Mouse (Mus musculus) ovary, postnatal 14 days (tissue): ENCODE results near the gene Vstm4.

ENCODE experiments used
- DNase-seq: peaks from one replicate; pipeline ENCODE4 v3.0.0; 2022; ENCODE audit warnings: low spot score

Gene Vstm4

DNA sequence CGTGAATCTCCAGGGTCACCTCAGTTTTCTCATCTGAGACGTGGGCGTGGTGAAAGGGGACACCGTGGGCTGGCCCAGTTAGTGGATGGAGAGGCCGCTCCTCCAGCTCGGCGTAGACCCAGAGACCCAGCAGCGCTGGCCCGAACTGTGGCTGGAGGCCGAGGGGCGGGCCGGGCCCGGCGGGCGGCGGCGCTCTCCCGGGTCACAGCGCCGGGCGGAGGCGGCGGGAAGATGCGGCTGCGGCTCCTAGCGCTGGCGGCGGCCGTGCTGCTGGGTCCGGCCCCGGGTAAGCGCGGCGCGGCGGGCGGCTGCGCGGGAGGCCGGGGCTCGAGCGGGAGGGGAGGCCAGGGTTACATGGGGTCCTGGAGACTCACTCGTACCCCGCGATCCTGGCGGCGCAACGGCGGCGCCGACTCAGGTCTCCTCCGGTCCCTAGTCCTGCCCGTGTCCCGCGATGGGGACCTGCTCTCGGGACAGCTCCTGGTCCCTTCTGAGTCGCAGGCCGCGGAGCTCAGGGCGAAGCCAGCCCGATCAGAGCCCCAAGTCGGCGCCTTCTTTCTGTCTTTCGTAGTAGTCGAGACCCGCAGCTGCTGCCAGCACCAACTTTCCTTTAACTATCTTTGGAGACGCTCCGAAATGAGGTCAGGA is at the start of gene Vstm4:
Gene Vstm4 (plus strand): TSS at position 76 of the 648 bp plus-strand sequence.
- DNase-seq: peak; percentile 65

DNA sequence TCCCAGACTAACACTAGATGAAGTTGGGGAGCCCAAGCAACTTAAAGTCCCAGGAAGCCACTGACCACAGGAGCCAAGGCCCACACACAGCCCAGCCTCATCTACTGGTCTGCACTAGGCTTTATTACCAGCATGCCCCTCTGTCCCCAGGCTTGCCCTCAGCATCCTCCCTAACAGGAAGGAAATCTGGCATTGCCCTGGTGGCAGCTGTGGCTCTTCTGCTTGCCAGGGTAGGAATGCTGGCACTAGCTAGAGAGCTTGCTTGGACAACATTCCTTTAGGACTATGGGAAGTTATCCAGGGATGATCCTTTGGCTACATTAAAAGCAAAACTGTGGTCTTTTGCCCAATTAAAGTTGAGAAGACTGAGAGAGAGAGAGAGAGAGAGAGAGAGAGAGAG is 46.4 kb upstream of the Vstm4 start:
- DNase-seq: no peak

DNA sequence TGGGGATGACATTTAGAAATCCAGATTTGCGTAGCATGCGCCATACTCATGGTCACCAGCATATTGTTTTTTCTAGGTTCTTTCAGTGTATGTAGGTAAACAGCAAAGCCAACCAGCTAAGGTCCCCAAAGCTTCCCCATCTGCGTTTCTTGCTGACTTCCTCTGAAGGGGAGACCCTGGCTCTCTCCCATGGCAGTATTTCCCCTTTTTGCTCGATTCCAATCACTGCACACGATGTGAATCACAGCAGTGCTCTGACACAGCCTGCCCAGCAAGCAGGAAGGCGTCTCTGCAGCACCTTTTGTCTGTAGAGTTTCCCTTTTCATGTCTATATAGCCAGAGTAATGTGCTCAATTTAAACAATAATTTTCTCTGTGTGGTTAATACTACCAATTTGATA is 44.1 kb upstream of the Vstm4 start:
- DNase-seq: no peak

- DNase-seq: no peak
Observed at GRCm38 (mm10) chr14:32814961-32815360, 41.6 kb upstream of the Vstm4 start.

DNA sequence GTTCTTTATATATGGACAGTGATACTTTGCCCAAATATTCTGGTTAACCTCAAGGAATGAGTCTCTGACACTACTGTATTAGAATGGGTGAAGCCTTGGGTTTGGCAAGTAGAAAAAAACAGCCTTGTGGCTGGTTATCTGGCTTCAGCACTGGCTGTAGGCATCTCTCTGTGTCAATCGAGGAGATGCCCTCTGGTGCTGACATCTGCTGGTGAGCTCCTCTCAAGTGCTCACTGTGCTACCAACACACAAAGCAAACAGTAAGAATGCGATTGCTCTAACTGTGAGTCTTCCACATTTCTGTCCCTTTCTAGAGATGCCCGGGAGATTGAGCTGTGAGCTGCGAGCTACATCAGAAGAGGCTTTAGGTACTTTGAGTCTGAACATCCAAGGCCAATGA is 40.0 kb upstream of the Vstm4 start:
- DNase-seq: no peak

GRCm38 (mm10) chr14:32817258-32817657 is 39.3 kb upstream of the Vstm4 start:
- DNase-seq: no peak

DNA sequence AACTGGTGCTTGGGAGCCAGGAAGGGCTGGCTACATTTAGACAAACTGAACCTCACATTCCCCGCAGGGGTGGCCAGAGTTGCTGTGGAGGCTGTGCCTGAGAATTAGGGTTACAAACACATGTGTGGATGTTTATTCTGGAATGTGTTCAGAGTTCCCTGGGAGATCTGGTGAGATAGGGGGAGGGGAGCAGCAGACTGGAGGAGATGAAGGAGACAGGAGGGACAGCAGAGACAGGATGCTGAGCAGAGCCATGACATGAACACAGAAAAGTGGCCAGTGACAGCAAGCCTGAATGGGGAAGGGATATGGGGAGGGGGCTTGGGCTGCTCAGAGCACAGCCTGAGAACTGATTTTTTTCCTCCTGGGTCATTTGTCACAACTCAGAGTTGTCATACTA is 37.3 kb upstream of the Vstm4 start:
- no peak for DNase-seq

GRCm38 (mm10) chr14:32822812-32823211 is 33.7 kb upstream of the Vstm4 start:
- DNase-seq: no peak

GRCm38 (mm10) chr14:32823861-32824260 is 32.7 kb upstream of the Vstm4 start:
- no peak for DNase-seq

GRCm38 (mm10) chr14:32824267-32825150 is 32.0 kb upstream of the Vstm4 start:
- no peak for DNase-seq

GRCm38 (mm10) chr14:32825426-32826032 is 31.0 kb upstream of the Vstm4 start:
- peak; percentile 24 for DNase-seq

DNA sequence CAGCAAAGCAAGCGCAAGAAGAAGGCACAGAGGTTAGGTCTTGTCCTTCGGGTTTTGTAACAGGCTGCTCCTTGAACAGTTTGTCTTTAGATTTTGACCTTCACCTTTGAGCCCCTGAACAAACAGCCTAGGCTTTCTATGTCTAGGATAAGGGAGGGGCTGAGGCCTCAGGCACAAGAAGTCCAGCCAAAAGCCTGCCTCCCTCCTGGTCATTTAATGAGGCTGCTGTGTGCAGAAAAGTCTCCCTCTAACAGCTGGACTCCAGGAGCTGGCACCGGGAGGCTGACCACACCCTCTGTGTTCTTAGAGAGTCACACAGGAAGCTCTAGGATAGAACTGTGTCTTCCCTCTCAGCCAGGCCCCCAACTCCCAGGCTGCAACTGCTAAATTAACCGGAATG is 29.4 kb upstream of the Vstm4 start:
- DNase-seq: no peak

GRCm38 (mm10) chr14:32827994-32828650 is 28.4 kb upstream of the Vstm4 start:
- DNase-seq: no peak

DNA sequence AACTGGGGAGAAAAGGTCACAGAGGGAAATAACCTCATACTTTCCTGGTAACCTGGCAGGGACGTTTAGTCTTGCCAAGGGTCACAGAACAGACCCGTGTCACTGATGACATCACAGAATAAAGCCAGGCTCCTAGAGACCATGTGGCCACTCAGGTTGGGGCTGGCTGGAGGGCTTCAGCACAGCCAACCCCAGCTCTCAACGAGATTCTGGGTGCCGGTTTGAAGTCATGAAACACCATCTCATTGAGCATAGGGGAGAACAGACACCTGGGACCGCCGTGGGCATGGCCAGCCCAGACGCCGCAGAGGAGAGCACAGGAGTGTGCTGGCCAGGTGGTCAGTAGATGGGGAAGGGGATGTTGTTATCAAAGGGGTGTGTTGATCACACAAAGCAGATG is 22.7 kb upstream of the Vstm4 start, which contains the start of gene Fam170b:
Gene Fam170b (plus strand): TSS at position 116 of the 400 bp plus-strand sequence.
- no peak for DNase-seq

GRCm38 (mm10) chr14:32835181-32835580 is 21.4 kb upstream of the Vstm4 start:
- DNase-seq: no peak

GRCm38 (mm10) chr14:32835596-32835995 is 21.0 kb upstream of the Vstm4 start:
- no peak for DNase-seq

DNA sequence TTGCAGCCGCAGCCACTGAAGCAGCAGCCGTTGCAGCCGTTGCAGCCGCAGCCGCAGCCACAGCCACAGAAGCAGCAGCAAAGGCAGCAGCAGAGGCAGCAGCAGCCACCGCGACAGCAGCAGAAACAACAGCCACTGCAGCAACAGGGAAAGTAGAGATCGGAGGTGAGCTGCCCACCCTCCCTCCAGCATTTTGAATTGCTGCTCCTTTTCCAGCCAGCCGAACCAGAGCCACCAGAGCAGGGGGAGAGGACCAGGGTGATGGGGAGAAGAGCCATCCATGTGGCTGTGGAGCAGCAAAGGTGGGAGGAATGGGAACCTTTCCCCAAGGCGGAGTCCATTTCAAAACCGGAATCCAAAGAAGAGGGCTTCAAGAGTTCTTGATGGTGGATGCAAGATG is 20.4 kb upstream of the Vstm4 start:
- DNase-seq: no peak

DNA sequence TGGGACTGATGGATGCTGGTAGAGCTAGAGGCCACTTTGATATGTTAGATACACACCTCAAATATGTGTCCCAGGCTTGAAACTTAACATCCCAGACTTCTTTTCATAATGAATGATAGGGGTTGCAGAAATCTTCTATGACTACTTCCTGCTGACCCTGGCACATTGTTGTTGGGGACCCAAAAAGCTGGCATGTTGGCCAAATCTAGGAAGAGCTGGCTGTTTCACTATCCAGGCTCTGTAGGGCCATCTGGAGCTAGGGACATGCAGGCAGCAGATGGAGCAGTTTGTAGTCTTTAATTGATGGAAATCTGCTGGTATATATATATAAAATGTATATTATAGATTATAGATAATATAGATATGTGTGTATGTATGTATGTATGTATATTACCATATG is 14.5 kb upstream of the Vstm4 start:
- no peak for DNase-seq

GRCm38 (mm10) chr14:32854059-32854458 is 2.5 kb upstream of the Vstm4 start:
- no peak for DNase-seq

GRCm38 (mm10) chr14:32856246-32856645 is 310 bp upstream of the Vstm4 start:
- no peak for DNase-seq

GRCm38 (mm10) chr14:32858361-32858760 is 1.8 kb downstream of the Vstm4 start:
- no peak for DNase-seq

- no peak for DNase-seq
Observed at GRCm38 (mm10) chr14:32858941-32859510, 2.5 kb downstream of the Vstm4 start.
